Mouse (Mus musculus) thymus, adult 2 months (tissue): ENCODE measurements around the gene Ppp2r5b.

Experiments used
- CTCF ChIP-seq: fragments of 200-500 bp; IDR thresholded peaks from 2 replicates; pipeline ENCODE4 v1.5.1; 2012; ENCODE audit warnings: mild to moderate bottlenecking, control low read depth, low read length, moderate library complexity, borderline replicate concordance; ENCODE audit not compliant: control insufficient read depth, poor library complexity, insufficient read depth; ENCODE audit errors: extremely low read depth
- POLR2A ChIP-seq: fragments of 200-500 bp; IDR thresholded peaks from 2 replicates; pipeline ENCODE4 v1.6.1; 2012; ENCODE audit warnings: mild to moderate bottlenecking, low read length, control low read depth, moderate library complexity; ENCODE audit not compliant: control insufficient read depth, poor library complexity, insufficient read depth; ENCODE audit errors: extremely low read depth

- TF ChIP-seq CTCF (no peak), POLR2A (no peak)
Measured at GRCm38 (mm10) chr19:6226763-6227162, 8.9 kb downstream of the Ppp2r5b start.
